Mouse (Mus musculus) small intestine, adult 2 months (tissue): ENCODE data around the gene Sorcs1.

ENCODE experiments used
- CTCF ChIP-seq: fragments of 200-500 bp; IDR thresholded peaks from 2 replicates; pipeline ENCODE4 v1.5.1; 2012; ENCODE audit warnings: low read depth, mild to moderate bottlenecking, control low read depth, inconsistent platforms, low read length, moderate library complexity, mixed read lengths; ENCODE audit not compliant: insufficient replicate concordance, insufficient read length; ENCODE audit errors: extremely low read depth
- POLR2A ChIP-seq: fragments of 200-500 bp; IDR thresholded peaks from 2 replicates; pipeline ENCODE4 v1.6.1; 2012; ENCODE audit warnings: low read depth, mild to moderate bottlenecking, control low read depth, inconsistent platforms, low read length, moderate library complexity

DNA sequence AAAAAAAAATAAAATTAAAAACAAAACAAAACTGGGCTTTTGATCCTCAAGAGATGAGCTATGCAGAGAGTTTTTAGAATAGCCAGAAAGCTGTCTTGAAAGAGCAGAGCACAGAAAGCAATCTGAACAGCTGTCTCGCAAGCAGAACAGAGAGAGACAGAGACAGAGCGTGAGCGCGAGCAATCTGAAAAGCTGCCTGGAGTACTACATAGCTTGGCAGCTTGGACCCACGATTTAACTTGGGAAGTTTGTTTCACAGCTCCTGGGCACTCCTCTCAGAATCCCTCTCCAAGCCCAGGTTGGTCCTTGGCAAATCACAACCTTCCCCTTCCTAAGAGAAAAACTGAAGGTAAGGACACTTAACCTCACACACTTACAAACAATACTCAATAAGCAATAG lies 192.1 kb downstream of the Sorcs1 start:
- TF ChIP-seq CTCF (no peak), POLR2A (no peak)
